Mouse (Mus musculus): ENCODE measurements around the gene Dok7.
A peak's percentile ranks its signal among the peaks of the same experiment; 100 is the strongest.

The Dok7 gene

DNA sequence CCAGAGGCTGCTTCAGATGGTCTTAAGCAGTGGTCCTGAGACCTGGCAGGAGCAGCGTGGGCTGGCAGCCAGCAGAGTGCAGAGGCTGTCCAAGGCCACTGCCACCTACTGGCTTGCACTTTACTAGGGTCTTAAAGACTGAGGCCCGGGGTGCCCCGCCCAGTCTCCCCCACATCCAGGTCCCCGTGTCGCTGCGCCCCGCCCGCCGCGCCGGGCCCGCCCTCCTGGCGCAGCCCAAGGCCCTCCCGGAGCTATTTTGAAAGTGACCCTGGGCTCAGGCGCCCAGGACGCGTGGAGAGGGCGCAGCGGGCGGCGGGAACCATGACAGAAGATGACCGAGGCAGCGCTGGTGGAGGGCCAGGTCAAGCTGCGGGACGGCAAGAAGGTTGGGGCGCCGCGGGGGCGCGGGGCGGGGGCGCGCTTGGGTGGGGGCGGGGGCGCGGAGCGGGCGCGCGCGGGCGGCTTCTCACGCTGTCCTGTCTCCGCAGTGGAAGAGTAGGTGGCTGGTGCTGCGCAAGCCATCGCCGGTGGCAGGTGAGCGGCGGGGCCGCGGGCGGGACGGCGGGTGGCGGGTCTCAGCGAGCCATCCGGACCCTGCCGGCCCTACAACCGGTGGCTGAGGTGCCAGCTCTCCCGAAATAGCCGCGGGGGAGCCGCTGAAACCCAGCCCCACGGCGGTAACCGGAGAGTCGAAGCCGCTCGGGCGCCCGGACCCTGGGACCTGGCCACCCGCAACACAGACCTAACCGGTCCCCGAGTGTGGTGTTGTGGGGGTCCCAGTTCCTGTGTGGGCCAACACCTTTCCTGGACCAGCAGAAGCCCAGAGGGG, at the start of gene Dok7:
Gene Dok7, plus strand, starts transcription at position 163 of the 829 bp plus-strand sequence.
- peak; percentile 38 for DNase-seq

DNA sequence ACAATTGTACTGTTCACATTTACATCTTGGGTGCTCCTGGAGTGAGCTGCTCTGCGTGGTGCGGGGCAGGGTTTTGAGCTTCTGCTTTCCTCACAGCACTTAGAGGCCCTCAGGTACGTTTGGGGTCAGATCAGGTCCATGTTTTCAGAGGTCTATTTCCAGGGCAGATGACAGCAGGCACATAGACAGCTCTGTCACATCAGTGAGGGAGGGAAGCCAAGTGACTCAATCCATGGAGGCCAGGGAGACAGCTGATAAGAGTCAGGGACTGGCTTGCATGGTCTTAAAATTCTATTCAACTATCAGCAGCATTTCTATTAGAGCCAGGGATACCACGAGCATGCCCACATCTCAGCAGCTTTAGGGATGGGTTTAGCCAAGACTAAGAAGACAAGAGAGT, 47.4 kb upstream of the Dok7 start:
- DNase-seq: no peak

DNA sequence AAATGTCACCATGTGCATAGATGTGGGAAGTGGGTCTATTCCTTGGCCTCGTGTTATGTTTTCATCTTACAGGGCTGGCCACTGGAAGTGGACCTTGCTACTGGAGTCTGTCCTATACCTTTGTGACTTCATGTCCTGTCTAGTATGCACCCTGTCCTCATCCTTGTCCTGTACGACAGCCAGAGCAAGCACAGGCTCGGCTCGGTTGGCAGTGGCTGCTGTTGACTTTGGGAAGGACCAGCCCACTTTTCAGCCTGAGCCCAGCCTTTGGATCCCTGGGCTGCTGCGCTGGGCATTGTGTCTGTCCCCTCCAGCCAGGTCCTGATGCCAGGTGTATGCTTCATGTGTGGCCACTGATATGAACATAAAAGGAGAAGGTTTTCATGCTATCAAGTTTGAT, 45.9 kb upstream of the Dok7 start:
- no peak for DNase-seq

- no peak for DNase-seq
These were observed 45.2 kb upstream of the Dok7 start for GRCm38 (mm10) chr5:35011156-35011923.

- no peak for DNase-seq
These were observed 42.5 kb upstream of the Dok7 start for GRCm38 (mm10) chr5:35014036-35014435.

DNA sequence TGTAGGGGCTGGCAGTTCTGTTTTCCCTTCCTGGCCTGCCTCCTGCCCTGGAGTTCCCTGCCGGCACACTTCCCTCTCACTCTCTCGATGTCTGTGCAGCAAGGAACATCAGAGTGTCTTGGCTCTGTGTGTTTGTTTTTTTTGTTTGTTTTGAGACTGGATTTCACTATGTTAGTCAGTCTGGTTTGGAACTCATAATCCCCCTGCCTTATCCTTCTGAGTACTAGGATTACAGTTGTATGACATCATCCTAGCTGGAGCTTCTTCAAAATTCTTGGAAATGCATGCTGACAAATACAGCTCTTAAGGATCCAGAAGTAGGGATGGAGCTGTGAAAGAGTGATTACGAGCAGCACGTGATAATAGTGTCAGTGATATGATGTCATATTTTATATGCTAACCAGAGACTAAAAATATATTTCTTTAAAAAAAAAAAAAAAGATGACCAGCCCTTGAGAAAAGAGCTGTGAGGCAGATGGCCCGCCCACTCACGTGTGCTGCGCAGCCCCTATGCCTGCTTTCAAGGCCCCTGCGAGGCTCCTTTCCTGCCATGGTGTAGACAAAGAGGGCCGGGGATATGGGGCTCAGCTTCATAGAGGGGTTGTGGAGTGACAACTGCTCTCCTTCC, 36.8 kb upstream of the Dok7 start:
- DNase-seq: no peak

DNA sequence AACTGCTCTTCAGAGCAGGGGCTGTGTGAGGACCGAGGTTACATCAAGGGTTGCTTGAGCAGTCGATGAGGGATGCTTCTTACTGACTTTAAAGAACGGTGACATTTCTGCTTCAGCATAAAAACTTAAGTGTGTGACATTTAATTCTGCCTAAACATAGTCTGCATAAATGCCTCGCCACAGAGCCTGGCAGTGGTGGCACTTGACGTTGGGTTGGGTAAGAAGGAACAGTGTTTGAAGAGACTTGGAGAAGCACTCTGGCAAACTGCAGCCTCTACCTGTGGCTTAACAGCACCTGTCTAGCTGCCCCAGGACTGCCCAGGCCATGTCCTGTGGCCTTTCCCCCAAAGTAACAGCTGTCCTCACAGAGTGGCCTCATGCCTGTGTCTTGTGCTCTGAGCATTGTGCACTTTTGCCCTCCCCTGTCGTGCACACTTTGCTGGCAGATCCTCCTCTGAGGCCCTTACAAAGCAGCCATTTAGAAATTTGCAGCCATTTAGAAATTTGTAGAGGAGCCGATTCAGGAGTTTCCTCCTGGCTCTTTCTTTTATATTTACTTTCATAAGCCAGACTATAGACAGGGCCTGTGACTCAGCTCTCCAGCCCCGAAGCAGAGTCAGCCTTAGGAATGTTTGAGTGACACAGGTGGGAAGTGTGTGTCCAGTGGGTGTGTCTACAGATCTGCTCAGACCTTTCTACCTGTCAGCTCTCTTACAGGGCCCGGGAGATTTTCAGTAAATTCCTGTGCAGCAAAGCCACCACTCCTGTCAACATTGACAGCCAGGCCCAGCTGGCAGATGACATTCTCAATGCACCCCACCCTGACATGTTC, 35.9 kb upstream of the Dok7 start:
- no peak for DNase-seq

DNA sequence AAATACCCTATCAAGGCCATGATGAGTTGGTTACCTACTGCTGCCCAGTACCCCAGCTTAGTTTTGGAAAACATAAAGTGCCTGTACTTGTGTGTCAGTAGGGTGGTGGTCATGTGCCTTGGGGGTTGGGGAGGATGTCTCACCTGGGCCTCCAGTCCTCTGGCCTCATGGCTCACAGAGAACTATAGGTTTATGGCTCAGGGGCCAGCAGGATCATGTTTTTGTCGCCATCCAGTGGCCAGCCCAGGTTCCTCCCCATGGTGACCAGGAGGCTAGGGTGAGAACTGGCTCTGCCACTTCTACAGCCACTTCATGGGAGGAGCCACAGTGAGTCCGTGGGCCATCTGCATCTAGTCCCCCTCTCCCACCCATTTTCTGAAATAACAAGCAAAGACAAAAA, 31.6 kb upstream of the Dok7 start:
- peak; percentile 54 for DNase-seq

- no peak for DNase-seq
These were observed 27.3 kb upstream of the Dok7 start for GRCm38 (mm10) chr5:35029303-35029702.

GRCm38 (mm10) chr5:35029755-35030154, 26.8 kb upstream of the Dok7 start:
- no peak for DNase-seq

GRCm38 (mm10) chr5:35033068-35033467, 23.5 kb upstream of the Dok7 start:
- peak; percentile 31 for DNase-seq

GRCm38 (mm10) chr5:35033619-35034018, 22.9 kb upstream of the Dok7 start:
- DNase-seq: no peak

DNA sequence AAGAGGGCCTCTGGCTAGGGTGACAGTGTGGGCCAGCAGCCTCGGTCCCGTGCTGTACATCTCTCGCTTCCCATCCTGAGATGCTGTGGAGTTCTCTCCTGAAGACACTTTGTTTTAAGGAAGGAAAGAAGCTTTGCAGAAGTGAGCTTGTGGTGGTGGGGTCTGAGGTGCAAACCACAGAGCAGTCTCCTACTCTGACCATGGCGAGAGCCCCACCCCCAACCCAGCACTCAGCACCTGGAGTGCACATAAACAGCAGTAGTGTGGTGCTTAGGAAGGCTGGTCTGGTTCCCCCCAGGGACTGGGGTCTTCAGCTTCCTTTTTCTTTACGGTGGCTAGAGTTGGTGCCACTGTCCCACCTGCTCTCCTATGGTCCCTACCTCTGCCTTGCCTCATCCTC, 21.4 kb upstream of the Dok7 start:
- DNase-seq: no peak

DNA sequence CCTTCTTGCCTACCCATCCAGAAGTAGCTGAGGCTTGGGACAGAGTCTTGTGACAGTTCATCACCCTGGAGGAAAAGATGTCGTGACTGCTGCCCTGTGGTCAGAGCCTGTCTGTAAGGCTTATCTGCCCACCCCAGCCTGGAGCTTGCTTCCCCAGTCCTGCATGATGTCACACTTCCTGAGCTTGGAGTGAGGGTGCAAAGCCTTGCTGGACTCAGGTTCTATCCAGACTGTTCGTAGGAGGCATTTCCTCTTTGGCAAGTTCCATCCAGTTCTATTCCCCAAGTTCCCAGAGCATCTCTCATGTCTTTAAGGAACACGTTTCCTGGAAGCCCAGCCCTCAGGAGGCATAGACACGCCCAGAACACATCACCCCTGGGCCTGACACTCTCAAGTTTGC, 20.8 kb upstream of the Dok7 start:
- peak; percentile 29 for DNase-seq

DNA sequence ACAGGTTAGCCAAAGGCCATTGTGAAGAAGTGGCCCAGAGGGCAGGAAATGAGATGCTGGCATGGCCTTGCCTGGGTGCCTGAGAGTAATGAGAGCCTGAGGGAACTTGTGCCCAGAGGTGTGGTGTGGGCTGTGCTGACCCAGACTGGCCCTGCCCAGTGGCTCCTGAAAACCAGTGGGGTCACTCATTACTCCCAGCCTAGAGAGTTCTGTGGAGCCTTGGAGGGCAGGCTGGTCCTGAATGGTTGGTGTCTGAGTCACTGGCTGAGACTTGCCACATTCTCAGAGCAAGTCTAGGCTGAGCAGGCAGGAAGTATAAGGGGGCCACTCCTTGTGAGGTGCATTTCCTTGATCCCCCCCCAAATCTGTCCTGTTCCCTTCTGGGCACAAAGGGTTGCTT, 19.1 kb upstream of the Dok7 start:
- DNase-seq: no peak

DNA sequence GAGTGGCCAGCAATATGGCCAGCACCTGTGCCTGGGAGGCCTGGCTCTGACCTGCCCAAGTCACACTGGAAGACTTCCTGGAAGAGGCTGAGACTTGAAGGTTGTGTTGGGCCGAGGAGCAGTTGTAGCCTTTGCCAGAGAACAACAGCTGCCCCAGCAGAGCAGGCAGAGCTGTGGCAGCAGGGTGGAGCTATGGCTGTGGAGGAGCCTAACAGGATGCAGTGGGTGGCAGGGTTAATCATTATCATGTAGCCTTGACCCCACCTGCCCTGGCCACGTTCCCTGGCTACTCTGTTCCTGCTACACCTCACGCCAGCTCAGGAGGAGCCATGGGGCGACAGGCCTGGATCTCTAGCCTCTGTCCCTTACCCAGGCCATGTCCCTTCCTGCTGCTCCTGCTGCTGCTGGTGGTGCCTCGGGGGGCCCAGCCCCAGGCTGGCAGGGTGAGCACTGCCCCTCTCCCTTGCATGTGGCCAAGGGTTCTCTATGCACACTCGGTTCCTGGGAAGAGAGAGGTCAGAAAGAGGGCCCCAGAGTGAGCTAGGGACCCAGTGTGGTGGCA, 15.2 kb upstream of the Dok7 start, which contains the start of gene Hgfac:
Gene Hgfac, plus strand, starts transcription at position 242 of the 562 bp plus-strand sequence.
- peak; percentile 97 for DNase-seq

DNA sequence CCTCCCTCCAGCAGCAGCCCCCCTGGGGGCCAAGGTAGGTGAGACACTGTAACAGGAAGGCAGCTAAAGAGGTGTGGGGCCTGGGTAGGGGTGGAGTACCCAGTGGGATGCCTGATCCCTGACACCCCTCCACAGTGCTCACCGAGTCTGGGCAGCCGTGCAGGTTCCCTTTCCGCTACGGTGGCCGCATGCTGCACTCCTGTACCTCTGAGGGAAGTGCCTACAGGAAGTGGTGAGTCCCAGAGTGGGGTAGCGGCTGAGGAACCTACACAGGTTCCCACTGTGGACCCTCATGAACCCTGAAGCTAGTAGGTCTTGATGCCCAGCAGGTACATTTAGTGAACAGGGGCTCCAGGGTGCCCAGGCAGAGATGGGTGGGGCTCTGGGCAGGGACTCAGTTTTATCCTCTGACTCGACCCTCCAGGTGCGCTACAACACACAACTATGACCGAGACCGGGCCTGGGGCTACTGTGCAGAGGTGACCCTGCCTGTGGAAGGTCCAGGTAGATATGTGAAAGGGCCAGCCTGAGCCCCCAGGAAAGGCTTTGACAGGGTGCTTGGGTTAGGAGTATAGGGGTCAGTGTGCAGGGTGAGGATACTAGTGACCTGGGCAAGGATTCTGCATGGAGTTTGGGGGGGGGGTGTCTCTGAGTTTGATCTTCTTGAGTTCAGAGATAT, 14.0 kb upstream of the Dok7 start:
- DNase-seq: no peak

- peak; percentile 93 for DNase-seq
These were observed 13.5 kb upstream of the Dok7 start for GRCm38 (mm10) chr5:35043110-35043451.

DNA sequence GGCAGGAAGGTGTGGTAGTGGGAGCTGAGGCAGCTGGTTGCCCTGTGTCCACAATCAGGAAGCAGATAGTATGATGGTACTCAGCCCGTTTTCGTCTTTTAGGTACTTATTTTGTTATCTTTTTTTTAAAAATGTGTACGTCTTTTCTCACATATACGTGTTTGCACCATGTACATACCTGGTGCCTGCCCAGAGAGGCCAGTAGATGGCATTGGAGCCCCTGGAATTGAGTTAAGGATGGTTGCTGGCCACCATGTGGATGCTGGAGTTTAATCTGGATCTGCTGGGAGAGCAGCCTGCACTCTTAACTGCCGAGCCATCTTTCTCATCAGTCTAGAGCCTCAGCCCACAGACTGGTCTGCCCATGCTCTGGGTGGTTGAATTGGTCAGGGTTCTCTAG, 6.0 kb upstream of the Dok7 start:
- no peak for DNase-seq

GRCm38 (mm10) chr5:35054628-35055027, 1.9 kb upstream of the Dok7 start:
- DNase-seq: no peak

DNA sequence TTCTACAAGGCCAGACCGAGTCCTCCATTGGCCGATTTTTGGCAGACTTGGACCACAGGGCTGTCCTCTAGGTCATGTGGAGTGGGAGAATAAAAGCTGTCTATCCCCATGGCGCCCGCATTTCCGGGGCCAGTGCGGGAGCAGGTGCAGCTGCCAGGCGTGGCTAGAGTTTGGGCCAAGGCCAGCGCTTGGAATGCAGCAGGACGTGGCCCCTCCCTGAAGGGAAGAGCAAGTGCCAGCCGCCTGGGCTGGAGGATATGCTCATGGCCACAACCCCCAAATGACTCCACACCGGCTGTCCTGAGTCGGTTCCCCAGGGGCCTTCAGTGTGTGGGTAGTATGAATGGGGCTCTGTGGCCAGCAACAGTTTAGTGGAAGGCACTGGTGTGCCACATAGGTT, 1.5 kb upstream of the Dok7 start:
- DNase-seq: no peak

DNA sequence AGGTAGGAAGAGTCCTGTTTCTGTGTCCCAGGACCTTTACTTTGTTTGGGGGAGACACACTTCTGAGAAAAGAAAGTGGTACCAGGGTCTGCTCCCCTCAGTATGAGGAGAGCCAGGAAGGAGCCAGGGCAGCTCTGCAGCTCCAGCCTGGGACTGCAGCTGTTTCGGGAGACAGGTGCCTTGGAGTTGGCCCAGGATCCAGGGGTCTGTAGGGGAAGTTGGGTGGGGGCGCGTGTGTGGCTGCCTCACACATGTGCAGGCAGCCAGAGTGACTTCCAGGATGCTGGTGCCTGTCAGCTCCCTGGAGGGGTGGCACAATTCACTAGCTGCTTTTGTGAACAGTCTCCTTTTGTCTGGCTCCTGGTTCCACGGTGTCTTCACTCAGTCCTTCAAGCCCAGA, 1.0 kb downstream of the Dok7 start:
- DNase-seq: no peak
